Mouse (Mus musculus): Measurements from ENCODE around the gene Tmem47. TPM values are rescaled to one million over a fixed set of nuclear protein-coding genes. Genes with fewer than 3 reads are reported as not detected.
A peak's percentile ranks its signal among the peaks of the same experiment; 100 is the strongest.

The Tmem47 gene
- 25.9 and 31.0 TPM in 2 replicates for polyA plus RNA-seq (2014; fragmentation: Nextera tagmentation; extraction: Ambion mirVana)

DNA sequence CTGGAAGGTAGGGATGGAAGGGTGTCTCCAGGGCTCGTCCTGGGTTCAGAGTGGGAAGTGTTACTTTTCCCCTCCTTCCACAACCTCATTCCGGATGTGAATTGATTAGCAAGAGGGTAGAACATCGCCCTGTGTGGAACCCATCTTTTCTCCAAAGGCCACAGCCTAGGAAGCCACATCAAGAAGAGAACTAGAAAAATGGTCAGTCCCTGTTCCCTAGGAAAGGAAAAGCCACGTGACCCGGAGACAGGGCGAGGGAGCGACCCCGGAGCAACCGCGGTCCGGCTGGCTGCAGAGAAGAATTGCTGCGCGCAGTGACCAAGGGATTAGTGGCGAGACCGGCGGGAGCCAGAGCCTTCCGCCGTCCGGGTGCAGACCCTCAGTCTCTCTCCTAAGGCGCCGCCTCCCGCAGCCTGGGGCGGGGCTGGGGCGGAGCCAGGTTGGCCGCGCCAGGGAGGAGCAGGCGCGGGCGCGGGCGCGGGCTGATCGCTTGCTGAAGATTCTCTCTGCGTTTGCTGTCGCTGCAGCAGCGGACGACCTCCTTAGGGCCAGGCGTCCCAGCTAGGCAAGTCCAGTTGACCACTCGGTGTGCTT lies at the start of gene Tmem47:
Gene Tmem47 (plus strand): TSS at position 489 of the 594 bp plus-strand sequence.
- Histone ChIP-seq H3K4me1 (ENCODE audit: control insufficient read depth, insufficient read depth, low read length) (no peaks in the 10 kb centered on the region), H3K36me3 (ENCODE audit: control insufficient read depth, insufficient read depth, low read length) (no peaks in the 10 kb centered on the region), H3K9me3 (ENCODE audit: control insufficient read depth, low read depth, low read length) (no peaks in the 10 kb centered on the region), H3K4me3 (ENCODE audit: low read depth, low read length) (peak within 1 kb of the TSS; percentile 56), H3K27ac (ENCODE audit: low read length) (peak within 1 kb of the TSS; percentile 71; the same call in 1 of the 2 replicates), H3K4me2 (replicated peaks; ENCODE audit: low read depth, low read length) (peak within 1 kb of the TSS; percentile 40), H3K9ac (replicated peaks; ENCODE audit: low read depth, low read length) (peak within 1 kb of the TSS; percentile 55), H3K27me3 (ENCODE audit: control insufficient read depth, insufficient read depth, low read length) (no peaks in the 10 kb centered on the region)
- WGBS = 9% methylated on average over 39 of the region's 39 CpGs
- ATAC-seq (ENCODE audit: insufficient number of reproducible peaks, insufficient read depth, low FRiP score, low read depth) = peak; percentile 96

- WGBS = 7% methylated on average over 28 of the region's 45 CpGs
- Histone ChIP-seq H3K4me2 (replicated peaks; ENCODE audit: low read depth, low read length) (peak overlapping the region; percentile 40), H3K4me3 (ENCODE audit: low read depth, low read length) (peak overlapping the region; percentile 56), H3K36me3 (ENCODE audit: control insufficient read depth, insufficient read depth, low read length) (no peaks in the 10 kb centered on the region), H3K4me1 (ENCODE audit: control insufficient read depth, insufficient read depth, low read length) (no peaks in the 10 kb centered on the region), H3K27ac (ENCODE audit: low read length) (peak overlapping the region; percentile 69; the same call in 1 of the 2 replicates), H3K9me3 (ENCODE audit: control insufficient read depth, low read depth, low read length) (no peaks in the 10 kb centered on the region), H3K27me3 (ENCODE audit: control insufficient read depth, insufficient read depth, low read length) (no peaks in the 10 kb centered on the region), H3K9ac (replicated peaks; ENCODE audit: low read depth, low read length) (peak overlapping the region; percentile 55)
- peak; percentile 50; the same call in 1 of the 2 replicates for ATAC-seq (ENCODE audit: insufficient number of reproducible peaks, insufficient read depth, low FRiP score, low read depth)
Measured at GRCm38 (mm10) chrX:81070804-81071461, 435 bp downstream of the Tmem47 start.

GRCm38 (mm10) chrX:81071746-81072640 lies 1.5 kb downstream of the Tmem47 start:
- WGBS = 16% methylated on average over 14 of the region's 14 CpGs
- Histone ChIP-seq H3K4me2 (replicated peaks; ENCODE audit: low read depth, low read length) (peak overlapping the region; percentile 40), H3K36me3 (ENCODE audit: control insufficient read depth, insufficient read depth, low read length) (no peaks in the 10 kb centered on the region), H3K9ac (replicated peaks; ENCODE audit: low read depth, low read length) (peak overlapping the region; percentile 18; the same call in 1 of the 2 replicates), H3K9me3 (ENCODE audit: control insufficient read depth, low read depth, low read length) (no peaks in the 10 kb centered on the region), H3K4me1 (ENCODE audit: control insufficient read depth, insufficient read depth, low read length) (no peaks in the 10 kb centered on the region), H3K4me3 (ENCODE audit: low read depth, low read length) (peak overlapping the region; percentile 56), H3K27me3 (ENCODE audit: control insufficient read depth, insufficient read depth, low read length) (no peaks in the 10 kb centered on the region), H3K27ac (ENCODE audit: low read length) (peak overlapping the region; percentile 71; the same call in 1 of the 2 replicates)
- ATAC-seq (ENCODE audit: insufficient number of reproducible peaks, insufficient read depth, low FRiP score, low read depth) = no peak

- Histone ChIP-seq H3K4me3 (ENCODE audit: low read depth, low read length) (peak overlapping the region; percentile 56), H3K27me3 (ENCODE audit: control insufficient read depth, insufficient read depth, low read length) (no peaks in the 10 kb centered on the region), H3K4me2 (replicated peaks; ENCODE audit: low read depth, low read length) (peak overlapping the region; percentile 40), H3K9me3 (ENCODE audit: control insufficient read depth, low read depth, low read length) (no peaks in the 10 kb centered on the region), H3K27ac (ENCODE audit: low read length) (no peak overlapping the region), H3K4me1 (ENCODE audit: control insufficient read depth, insufficient read depth, low read length) (no peaks in the 10 kb centered on the region), H3K9ac (replicated peaks; ENCODE audit: low read depth, low read length) (no peak overlapping the region), H3K36me3 (ENCODE audit: control insufficient read depth, insufficient read depth, low read length) (no peaks in the 10 kb centered on the region)
- WGBS = 4% methylated on average over 2 of the region's 2 CpGs
- no peak for ATAC-seq (ENCODE audit: insufficient number of reproducible peaks, insufficient read depth, low FRiP score, low read depth)
Measured at GRCm38 (mm10) chrX:81072651-81073050, 2.2 kb downstream of the Tmem47 start.

GRCm38 (mm10) chrX:81073834-81074233 lies 3.3 kb downstream of the Tmem47 start:
- ATAC-seq (ENCODE audit: insufficient number of reproducible peaks, insufficient read depth, low FRiP score, low read depth) = no peak
- H3K4me3 ChIP-seq (ENCODE audit: low read depth, low read length) = no peak overlapping the region
- no peaks in the 10 kb centered on the region for H3K36me3 ChIP-seq (ENCODE audit: control insufficient read depth, insufficient read depth, low read length)
- H3K27me3 ChIP-seq (ENCODE audit: control insufficient read depth, insufficient read depth, low read length) = no peaks in the 10 kb centered on the region
- WGBS = 72% methylated on average over 4 of the region's 4 CpGs
- no peaks in the 10 kb centered on the region for H3K4me1 ChIP-seq (ENCODE audit: control insufficient read depth, insufficient read depth, low read length)
- H3K9ac ChIP-seq (replicated peaks; ENCODE audit: low read depth, low read length) = no peak overlapping the region
- no peak overlapping the region for H3K27ac ChIP-seq (ENCODE audit: low read length)
- H3K4me2 ChIP-seq (replicated peaks; ENCODE audit: low read depth, low read length) = 0 out of 2 replicates have a peak overlapping the region, but pooled peaks have one; percentile 40
- no peaks in the 10 kb centered on the region for H3K9me3 ChIP-seq (ENCODE audit: control insufficient read depth, low read depth, low read length)

DNA sequence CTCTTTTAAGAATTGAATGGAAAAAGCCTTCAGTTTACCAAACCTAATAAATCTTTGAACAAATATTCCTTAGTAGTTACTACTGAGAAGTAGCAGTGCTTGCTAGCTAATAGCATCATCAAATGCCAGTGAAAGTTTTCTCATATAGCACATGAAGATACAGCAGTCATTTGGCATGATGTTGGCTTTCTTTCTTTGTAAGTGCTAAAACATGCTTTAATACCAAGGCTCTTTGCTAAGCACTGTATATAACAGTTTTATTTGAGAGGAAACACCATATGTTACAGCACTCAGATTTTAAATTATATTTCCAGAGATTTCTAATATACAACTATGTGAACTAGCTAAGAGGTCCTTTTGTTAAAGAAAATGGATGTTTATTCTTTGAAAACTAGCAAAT lies 8.0 kb downstream of the Tmem47 start:
- Histone ChIP-seq H3K4me3 (ENCODE audit: low read depth, low read length) (no peak overlapping the region), H3K4me1 (ENCODE audit: control insufficient read depth, insufficient read depth, low read length) (no peaks in the 10 kb centered on the region), H3K27me3 (ENCODE audit: control insufficient read depth, insufficient read depth, low read length) (no peaks in the 10 kb centered on the region), H3K36me3 (ENCODE audit: control insufficient read depth, insufficient read depth, low read length) (no peaks in the 10 kb centered on the region), H3K9ac (replicated peaks; ENCODE audit: low read depth, low read length) (no peak overlapping the region), H3K27ac (ENCODE audit: low read length) (no peak overlapping the region), H3K4me2 (replicated peaks; ENCODE audit: low read depth, low read length) (no peak overlapping the region), H3K9me3 (ENCODE audit: control insufficient read depth, low read depth, low read length) (no peaks in the 10 kb centered on the region)
- ATAC-seq (ENCODE audit: insufficient number of reproducible peaks, insufficient read depth, low FRiP score, low read depth) = no peak

DNA sequence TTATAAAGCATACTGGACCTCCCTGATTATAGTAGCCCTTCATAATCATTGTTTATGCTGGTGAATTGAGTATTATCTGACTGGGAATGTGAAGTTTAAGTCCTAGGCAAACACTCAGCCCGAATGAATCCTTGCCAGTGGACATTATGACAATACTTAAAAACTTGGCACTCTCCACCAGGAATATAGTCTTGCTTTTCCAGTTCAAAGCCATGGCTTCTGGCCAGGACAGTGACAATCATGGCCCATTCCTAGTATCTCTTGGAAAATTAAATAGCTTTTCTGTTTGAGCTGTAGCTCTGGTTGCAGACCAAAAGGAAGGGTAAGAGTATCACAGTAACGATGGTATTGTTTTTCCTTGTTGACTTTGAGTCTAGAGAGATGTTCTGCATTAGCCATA lies 10.5 kb downstream of the Tmem47 start:
- no peak overlapping the region for H3K27ac ChIP-seq (ENCODE audit: low read length)

GRCm38 (mm10) chrX:81085025-81085752 lies 14.7 kb downstream of the Tmem47 start:
- no peak overlapping the region for H3K9ac ChIP-seq (replicated peaks; ENCODE audit: low read depth, low read length)
- H3K36me3 ChIP-seq (ENCODE audit: control insufficient read depth, insufficient read depth, low read length) = no peaks in the 10 kb centered on the region
- H3K4me2 ChIP-seq (replicated peaks; ENCODE audit: low read depth, low read length) = no peak overlapping the region
- no peak for ATAC-seq (ENCODE audit: insufficient number of reproducible peaks, insufficient read depth, low FRiP score, low read depth)
- H3K4me3 ChIP-seq (ENCODE audit: low read depth, low read length) = no peak overlapping the region
- no peaks in the 10 kb centered on the region for H3K27me3 ChIP-seq (ENCODE audit: control insufficient read depth, insufficient read depth, low read length)
- no peaks in the 10 kb centered on the region for H3K9me3 ChIP-seq (ENCODE audit: control insufficient read depth, low read depth, low read length)
- 37% methylated on average over 2 of the region's 2 CpGs for WGBS
- no peak overlapping the region for H3K27ac ChIP-seq (ENCODE audit: low read length)
- H3K4me1 ChIP-seq (ENCODE audit: control insufficient read depth, insufficient read depth, low read length) = no peaks in the 10 kb centered on the region

More for the DNA sequence above, 10.5 kb downstream of the Tmem47 start:
- Histone ChIP-seq H3K36me3 (ENCODE audit: control insufficient read depth, insufficient read depth, low read length) (no peaks in the 10 kb centered on the region), H3K4me1 (ENCODE audit: control insufficient read depth, insufficient read depth, low read length) (no peaks in the 10 kb centered on the region), H3K9ac (replicated peaks; ENCODE audit: low read depth, low read length) (no peak overlapping the region), H3K4me3 (ENCODE audit: low read depth, low read length) (no peak overlapping the region), H3K27me3 (ENCODE audit: control insufficient read depth, insufficient read depth, low read length) (no peaks in the 10 kb centered on the region), H3K9me3 (ENCODE audit: control insufficient read depth, low read depth, low read length) (no peaks in the 10 kb centered on the region), H3K4me2 (replicated peaks; ENCODE audit: low read depth, low read length) (no peak overlapping the region)
- 48% methylated on average over 2 of the region's 2 CpGs for WGBS
- no peak for ATAC-seq (ENCODE audit: insufficient number of reproducible peaks, insufficient read depth, low FRiP score, low read depth)

All from stomach, embryonic 14.5 days (tissue).